Mouse (Mus musculus) liver (tissue): Measurements from ENCODE around the gene AI661453.

Experiments
- DNase-seq: peaks from one replicate; pipeline ENCODE4 v3.0.0-alpha.2; 2020; ENCODE audit warnings: mixed read lengths

AI661453 gene

GRCm38 (mm10) chr17:47504228-47504627, 67.8 kb downstream of the AI661453 start:
- no peak for DNase-seq

DNA sequence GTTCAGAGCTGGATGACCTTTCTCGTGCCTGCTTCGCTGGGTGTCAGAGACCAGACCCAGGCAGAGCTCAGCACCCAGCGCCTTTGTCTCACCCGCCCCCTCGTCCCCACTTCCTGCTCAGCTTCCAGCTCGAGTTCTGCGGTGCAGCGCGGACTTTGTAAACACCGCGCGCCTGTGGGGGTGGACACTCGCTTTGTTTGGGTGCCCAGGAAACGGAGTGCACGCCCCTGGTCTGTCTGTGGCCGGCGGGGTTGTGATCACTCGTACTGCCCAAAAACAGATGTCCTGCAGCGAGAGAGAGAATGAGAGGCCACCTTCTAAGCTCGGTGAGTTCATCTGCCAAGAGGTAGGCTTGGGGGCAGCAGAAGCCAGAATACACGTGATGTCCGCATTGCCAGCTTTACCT, 68.5 kb downstream of the AI661453 start, which contains the start of gene Ccnd3:
TSS of gene Ccnd3 (plus strand) at position 111 of the 406 bp plus-strand sequence.
- DNase-seq = peak; percentile 70

GRCm38 (mm10) chr17:47505566-47505965, 69.2 kb downstream of the AI661453 start:
- no peak for DNase-seq

DNA sequence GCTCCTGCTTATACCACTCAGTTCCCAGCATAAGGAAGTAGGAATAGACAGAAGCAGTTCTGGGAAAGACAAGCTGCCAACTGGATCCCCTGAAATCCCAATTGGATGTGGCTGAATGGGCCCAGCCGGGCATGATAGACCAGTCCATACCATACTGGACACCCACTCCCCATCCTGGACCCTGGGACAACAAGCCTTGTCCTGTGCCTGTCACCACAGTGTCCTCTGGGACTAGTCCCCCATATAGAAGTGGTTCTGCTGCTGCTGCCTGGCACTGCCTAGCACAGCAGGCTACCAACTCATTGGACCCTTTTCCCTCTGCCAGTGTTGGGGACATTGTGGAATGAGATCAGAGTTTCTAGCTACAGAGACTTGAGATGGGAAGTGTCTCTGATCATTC, 69.6 kb downstream of the AI661453 start:
- DNase-seq = no peak

DNA sequence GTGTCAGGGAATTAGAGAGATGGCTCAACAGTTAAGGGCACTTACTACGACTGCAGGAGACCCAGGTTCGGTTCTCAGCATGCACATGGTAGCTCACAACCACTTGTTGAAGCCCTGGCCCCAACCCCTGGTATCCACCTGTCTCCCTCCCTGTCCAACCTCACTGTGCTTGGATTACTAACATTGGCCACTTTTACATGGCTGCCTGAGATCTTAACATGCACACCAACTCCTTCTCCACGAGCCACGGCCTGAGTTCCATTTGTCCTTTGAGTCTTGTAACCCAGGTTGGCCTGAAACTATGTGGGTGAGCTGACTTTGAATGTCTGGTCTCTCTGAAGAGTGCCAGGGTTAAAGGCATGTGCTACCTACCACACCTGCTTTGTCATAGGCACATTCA, 70.3 kb downstream of the AI661453 start:
- DNase-seq = no peak

DNA sequence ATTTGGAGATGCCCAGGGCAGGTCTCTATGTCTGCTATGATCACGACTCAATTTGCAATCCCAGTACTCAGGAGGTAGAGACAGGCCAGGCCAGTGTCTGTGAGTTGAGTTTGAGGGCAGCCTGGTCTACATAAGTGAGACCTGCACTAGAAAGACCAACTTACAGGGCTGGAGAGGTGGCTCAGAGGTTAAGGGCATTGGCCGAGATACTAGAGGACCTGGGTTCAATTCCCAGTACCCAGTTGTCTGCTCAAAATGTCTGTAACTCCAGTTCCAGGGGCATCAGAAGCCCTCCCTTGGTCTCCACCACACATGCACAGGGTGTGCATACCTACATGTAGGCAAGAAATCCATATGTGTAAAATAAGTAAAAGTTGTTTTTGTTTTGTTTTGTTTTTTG, 71.1 kb downstream of the AI661453 start:
- DNase-seq = no peak

GRCm38 (mm10) chr17:47508012-47508608, 71.7 kb downstream of the AI661453 start:
- peak; percentile 89 for DNase-seq

- no peak for DNase-seq
Measured at GRCm38 (mm10) chr17:47509031-47509705, 72.8 kb downstream of the AI661453 start.

DNA sequence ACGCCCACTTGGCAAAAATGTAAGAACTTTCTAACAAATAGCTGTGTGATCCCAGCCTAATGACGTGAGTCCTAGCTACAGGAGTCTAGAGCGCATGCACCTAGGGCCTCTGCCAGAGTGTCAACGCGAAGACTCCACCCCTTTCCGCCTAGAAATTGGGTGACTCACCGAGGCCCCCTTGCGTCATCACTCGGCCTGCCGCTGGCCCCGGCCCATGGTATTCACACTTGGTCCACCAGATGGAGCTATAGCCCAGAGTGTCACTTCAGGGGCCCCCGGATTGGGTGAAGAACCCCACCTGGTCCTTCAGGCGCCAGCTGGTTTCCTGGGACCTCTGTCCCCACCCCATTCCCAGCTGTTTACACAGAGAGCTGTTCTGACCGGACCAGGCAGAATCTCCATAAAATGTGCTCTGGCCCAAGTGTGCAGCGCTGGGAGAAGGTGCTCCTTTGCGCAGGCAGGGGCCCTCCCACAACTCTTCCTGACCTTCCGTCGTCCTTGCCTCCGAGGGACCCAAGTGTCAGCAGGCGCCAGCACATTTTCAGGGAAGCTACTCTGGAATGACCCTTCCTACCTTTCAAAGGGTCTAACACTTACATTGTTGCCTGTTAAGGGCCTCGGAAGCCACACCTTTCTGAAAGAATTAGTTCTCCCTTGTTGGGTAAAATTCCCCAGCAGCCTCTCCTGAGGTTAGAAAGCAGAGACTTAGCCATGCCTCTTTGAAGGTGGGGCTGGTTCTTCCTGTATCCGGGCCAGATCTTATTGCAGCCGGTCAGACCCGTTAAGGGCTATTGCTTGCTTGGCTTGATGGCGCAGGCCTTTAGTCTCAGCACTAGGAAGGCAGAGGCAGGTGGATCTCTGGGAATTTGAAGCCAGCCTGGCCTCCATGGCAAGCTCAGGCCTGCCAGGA, 75.0 kb downstream of the AI661453 start:
- peak; percentile 97 for DNase-seq

DNA sequence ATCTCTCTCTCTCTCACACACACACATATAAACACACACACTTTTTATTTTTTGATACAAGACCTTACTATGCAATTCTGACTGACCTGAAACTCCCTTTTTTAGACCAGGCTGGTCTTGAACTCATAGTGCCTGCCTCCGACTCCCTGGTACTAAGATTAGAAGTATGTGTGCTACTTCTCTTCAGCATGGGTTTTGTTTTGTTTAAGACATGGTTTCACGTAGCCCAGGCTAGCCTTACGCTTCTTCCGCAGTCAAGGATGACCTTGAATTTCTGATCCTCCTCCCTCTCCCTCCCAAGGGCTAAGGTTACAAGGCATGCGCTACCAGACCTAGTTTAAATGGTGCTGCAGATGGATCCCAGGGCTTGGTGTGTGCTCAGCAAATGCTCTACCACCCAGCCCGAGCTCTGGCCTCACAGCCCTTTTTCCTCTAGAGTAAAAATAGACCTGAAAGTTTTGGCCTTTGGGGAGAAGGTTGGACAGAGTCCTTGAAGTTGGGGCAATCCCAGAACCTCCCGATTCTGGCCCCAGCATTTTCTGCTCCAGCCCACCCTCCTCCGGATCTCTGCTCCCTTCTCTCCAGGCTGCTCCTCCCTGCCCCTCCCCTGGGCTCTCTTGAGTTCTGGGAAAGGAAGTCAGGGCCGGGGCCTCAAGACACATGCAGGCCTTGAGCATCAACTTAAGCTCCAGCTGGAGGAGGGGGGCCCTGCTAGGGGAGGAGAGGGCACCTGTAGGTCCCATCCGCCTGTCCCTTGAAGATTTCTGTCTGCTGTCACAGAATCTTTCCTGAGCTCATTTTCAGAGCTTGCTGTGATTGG, 76.8 kb downstream of the AI661453 start:
- peak; percentile 36 for DNase-seq

DNA sequence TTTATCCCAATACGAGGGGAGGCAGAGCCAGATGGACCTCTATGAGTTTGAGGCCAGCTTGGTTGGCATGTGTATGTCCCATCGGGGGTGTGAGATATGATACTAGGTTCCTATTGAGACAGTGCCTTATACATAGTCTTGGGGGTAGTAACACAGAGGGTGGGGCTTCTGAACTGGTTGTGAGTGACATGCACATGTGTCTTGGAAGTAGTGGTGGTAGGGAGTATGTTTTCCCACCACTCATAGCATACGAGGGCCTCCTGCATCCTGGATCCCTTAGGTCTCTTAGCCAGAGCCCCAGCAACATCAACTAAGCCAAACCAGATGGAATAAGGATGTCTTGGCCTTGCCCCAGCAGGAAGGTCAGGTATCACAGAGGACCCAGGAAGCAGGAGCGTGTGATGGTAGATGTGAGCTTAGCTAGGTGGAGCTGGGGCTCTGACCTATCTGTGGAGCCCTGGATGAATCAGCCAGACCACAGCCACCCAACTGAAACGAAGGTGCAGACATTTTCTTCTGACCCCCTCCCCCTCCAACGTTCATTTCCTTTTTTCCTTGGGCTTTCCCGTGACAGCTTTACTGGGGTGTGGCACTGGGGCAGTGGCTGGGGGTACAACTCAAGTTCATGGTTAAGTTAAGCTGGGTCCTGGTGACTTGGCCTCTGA, 78.9 kb downstream of the AI661453 start:
- DNase-seq = no peak

DNA sequence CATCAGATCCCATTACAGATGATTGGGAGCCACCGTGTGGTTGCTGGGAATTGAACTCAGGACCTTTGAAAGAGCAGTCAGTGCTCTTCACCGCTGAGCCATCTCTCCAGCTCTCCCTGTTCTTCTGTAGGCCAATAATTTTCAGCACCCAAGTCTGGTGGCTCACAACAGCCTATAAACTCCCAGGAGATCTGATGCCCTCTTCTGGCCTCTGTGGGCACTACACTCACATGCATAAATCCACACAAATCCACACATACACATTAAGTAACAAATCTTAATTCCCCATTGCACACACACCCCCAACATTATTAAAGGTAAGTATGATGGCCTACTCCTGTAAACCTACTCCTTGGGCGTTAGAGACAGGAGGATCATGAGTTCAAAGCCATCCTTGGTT, 79.8 kb downstream of the AI661453 start:
- DNase-seq = peak; percentile 34

DNA sequence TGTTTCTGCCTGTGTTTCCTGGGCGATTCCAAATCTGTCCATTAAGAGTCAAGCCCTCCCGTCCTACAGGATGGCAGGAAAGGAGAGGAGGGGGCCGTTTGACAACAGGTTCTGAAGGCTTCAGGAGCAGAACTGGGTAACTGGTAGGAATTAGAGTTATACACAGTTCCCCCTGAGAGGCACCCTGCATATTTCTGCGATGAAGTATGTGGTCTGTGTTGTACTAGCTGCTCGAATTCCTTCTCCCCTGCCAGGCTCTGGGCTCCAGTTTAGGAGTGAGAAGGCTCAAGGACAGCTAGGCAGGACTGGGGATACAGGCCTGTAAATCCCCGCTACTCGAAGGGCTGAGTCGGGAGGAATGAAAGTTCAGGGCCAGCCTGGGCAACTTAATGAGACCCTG, 81.8 kb downstream of the AI661453 start:
- DNase-seq = no peak
